Mouse (Mus musculus) lung, adult 18-20 months (tissue): ENCODE results near the gene Olfr303.
"Not testable (repeated sequence)": the region's sequence is repeated elsewhere in the genome, so short reads cannot be mapped to it uniquely, and the experiment has no call there.

Experiments used
- DNase-seq, 2 experiments: peaks; one replicate each; pipeline ENCODE4 v3.0.0; 2022; ENCODE audit warnings: mixed read lengths in 2 of 2

The Olfr303 gene

DNA sequence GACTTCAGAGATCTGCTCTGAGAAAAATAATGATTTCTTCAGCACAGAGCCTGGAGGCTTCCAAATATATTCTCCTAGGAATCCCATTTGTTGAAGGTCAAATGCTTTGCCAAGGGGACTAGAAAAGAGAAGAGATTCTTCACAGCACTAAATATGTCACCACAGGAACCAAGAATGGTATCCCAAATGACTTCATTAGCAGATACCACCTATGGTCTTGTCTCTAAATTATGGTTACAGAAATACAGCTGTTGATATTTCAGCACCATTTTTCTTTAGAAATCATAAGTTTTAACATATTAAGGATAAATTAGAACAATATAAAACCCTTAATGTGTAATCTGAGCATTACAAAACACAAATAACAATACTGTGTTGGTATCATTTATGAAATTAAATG lies at the start of gene Olfr303:
Olfr303 (minus strand) TSS at position 101 of the 400 bp plus-strand sequence.
- DNase-seq, result no peak

DNA sequence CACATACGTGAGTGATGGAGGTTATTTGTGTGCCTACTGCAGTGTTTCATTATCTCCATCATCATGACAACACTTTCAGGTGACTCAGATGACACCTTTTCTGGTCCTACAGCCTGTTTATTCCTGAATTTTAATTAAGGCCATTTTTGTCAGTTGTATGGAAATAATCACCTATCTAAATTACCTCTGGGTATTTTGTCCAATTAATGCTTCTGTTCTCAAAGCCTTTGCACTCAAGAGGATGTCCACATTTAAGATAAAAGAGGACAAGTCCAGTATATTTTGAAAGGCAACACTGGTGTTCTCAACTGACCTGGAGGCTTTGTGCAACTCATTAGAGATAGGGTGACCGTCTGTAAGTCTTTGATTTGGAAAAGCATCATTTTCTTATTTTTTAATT lies 6.0 kb upstream of the Olfr303 start, which contains the start of gene Olfr301:
Olfr301 (plus strand) TSS at position 301 of the 400 bp plus-strand sequence.
- DNase-seq, result no peak

DNA sequence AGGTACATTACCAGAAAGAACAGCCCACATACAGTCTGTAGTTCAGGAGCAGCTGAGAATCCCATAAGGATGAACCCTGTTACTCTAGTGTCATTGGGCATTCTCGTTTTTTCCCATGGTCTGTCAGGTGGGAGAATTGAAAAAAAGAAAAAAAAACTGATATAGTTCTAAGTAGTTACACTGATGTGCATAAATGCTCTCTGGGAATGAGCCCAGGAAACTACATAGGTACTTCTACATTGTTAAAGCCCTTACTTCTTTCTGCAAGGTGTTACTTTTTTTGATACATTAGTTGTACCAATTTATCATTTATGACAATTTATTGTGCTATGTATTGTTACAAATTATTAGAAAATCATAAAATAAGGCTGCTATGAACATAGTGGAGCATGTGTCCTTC lies 11.0 kb downstream of the Olfr303 start, which contains the start of gene Olfr304:
Olfr304 (minus strand) TSS at position 101 of the 400 bp plus-strand sequence.
- DNase-seq, result no peak

DNA sequence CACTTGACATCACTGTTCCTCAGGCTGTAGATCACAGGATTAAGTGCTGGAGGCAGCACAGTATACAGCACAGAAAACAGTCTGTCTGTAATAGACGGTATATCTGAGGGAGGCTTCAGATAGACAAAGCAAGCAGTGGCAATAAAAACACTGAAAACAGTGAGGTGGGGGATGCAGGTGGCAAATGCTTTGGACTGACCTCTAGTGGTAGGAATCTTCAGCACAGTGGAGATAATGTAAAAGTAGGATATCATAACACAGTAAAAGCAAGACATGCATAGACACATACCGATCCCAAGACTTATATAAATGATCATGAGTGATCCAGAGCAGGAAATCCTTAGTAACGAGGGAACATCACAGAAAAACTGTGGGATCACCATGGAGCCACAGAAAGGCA lies 11.8 kb downstream of the Olfr303 start:
- no peak for DNase-seq

DNA sequence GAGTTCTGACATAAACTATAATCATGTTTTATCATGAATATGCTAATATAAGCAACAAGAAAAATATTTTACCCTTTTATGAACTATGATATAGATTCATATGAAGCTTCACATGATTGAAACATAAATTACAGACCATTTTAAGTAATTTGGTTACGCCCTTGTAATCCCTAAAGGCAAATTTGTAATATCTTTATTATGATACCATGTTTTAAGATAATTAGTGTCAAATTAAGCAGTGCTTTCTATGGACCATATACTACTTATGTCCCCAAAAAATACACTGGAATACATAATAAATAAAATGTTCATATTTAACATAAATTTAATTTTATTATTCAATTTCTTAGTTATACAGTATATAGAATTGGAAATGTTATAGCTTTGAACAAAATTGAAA lies 30.8 kb downstream of the Olfr303 start, which contains the start of gene Olfr305:
Olfr305 (minus strand) TSS at position 101 of the 400 bp plus-strand sequence.
- DNase-seq, result no peak

DNA sequence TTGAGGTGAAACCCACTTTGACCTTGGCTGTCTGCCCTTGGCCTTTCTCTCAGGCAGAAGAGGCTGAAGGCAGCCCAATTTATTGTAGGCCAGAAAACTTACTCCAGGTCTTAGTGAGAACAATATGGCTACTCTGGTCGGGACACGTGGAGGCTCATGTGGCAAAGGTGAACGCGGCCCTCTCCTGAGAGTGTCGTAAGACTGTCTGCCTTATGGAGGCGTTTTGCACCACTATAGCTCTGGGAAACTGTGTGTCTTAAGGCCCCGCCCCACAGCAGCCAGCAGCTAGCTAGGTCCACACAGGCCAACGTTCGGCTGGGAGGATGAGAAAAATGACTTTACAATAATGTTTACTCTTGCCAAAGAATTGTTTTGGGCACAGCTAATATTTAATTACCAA lies 51.3 kb downstream of the Olfr303 start:
- DNase-seq, result not testable (repeated sequence)

DNA sequence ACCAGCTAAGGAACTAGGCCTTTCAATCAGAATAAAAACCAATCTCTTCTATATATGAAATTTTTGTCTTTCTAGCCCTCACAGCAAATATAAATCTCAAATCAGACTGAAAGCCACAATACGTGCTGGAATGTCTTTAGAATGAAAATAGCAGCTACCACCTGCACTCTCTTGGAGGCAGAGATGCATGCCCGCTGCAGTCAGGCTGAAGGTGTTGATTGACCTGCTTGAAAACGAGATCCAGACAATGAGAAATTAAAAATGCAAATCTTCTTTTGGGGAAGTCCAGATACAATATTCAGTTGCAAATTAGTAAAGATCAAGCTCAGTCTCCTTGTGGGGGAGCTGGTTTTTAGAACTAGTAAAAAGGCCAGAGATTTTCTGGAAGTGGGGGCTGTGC lies 53.3 kb downstream of the Olfr303 start:
- no peak for DNase-seq

DNA sequence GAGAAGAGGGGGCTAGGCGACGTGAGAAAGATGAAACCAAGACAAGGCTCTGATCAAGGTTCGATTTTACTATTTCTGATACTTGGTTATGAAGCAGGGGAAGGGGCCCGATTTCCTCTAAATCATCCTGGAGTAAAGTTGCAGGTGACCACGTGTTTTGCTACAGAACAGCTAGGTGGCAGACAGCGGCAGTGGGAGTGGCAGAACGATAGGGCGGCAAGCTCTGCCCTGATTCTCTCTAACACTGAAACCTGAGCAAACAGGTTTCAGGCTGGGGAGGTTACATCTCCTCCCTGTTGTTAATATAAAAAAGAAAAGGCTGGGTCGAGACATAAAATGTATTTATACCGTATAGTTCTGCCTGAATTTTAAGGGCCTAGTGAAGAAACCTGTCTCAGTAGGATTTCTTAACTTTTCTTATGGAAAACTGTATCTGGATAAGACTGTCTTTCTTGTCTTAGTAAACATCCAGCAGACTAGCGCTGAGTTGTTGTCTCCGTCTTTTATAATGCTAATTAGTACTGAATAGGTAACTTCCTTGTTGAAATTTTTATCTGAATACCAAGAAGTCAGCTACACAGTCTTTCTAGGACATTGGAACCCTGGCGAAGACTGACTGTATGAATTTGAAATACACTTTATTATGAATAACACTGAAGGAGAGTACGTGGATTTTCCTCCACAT lies 54.6 kb downstream of the Olfr303 start:
- DNase-seq, result no peak
